Mouse (Mus musculus) bone marrow, adult 2 months (tissue): Measurements from ENCODE around the gene Kynu. TPM values are rescaled to one million over a fixed set of nuclear protein-coding genes. Genes with fewer than 3 reads are reported as not detected.
A peak's percentile ranks its signal among the peaks of the same experiment; 100 is the strongest.

Experiments
- H3K27ac ChIP-seq: fragments of 200-500 bp; 2 replicates; pipeline ENCODE4 v1.5.1; 2012; ENCODE audit warnings: low read depth, mild to moderate bottlenecking, control low read depth, inconsistent platforms, low read length; ENCODE audit not compliant: control insufficient read depth, poor library complexity, insufficient read depth
- H3K4me1 ChIP-seq: fragments of 200-500 bp; 2 replicates; pipeline ENCODE4 v1.6.1; 2011; ENCODE audit warnings: low read length; ENCODE audit not compliant: control insufficient read depth, insufficient read depth
- H3K4me3 ChIP-seq: fragments of 200-500 bp; replicated peaks from 2 replicates; pipeline ENCODE3; 2011; ENCODE audit warnings: mild to moderate bottlenecking, low read depth, low read length, control low read depth; ENCODE audit not compliant: control insufficient read depth
- CTCF ChIP-seq: fragments of 200-500 bp; IDR thresholded peaks from 2 replicates; pipeline ENCODE4 v1.5.1; 2011; ENCODE audit warnings: low read length, control low read depth; ENCODE audit not compliant: control insufficient read depth, insufficient read depth
- POLR2A ChIP-seq: fragments of 200-500 bp; IDR thresholded peaks from 2 replicates; pipeline ENCODE4 v1.6.1; 2011; ENCODE audit warnings: low read depth, mild to moderate bottlenecking, control low read depth, low read length, borderline replicate concordance; ENCODE audit not compliant: control insufficient read depth
- WGBS: fragments of 180-500 bp; shearing (Covaris S2); methylation state at CpG from one replicate; pipeline ENCODE4 v1.1.7; 2018; 5-methylcytosine and 5-hydroxymethylcytosine counted together
- polyA plus RNA-seq: library from polyadenylated mRNA; stranded (reverse); fragments of >200 nt; gene quantifications from 2 replicates; pipeline ENCODE4 v1.2.4, GENCODE M21; 2011; ENCODE audit warnings: low replicate concordance; ENCODE audit not compliant: missing spikeins, insufficient read depth, insufficient read length

Kynu gene
- polyA plus RNA-seq, result 4.5 TPM in 1 of 2 replicates, not detected in the other

GRCm38 (mm10) chr2:43555062-43555888 is at the start of gene Kynu:
Kynu (plus strand) TSS chr2:43555329.
- H3K4me1 ChIP-seq, result no peaks in the 10 kb centered on the region
- peak within 1 kb of the TSS; percentile 62 for H3K4me3 ChIP-seq
- H3K27ac ChIP-seq, result peak within 1 kb of the TSS; percentile 61; the same call in 1 of the 2 replicates
- WGBS, result 6% methylated on average over 9 of the region's 9 CpGs
- TF ChIP-seq POLR2A, result no peak
- no peak for TF ChIP-seq CTCF

GRCm38 (mm10) chr2:43506182-43506581 is 48.9 kb upstream of the Kynu start:
- 89% methylated on average over 3 of the region's 3 CpGs for WGBS
- H3K4me3 ChIP-seq, result no peak overlapping the region
- no peak overlapping the region for H3K27ac ChIP-seq
- TF ChIP-seq CTCF (no peak), POLR2A (no peak)
- no peaks in the 10 kb centered on the region for H3K4me1 ChIP-seq

- Histone ChIP-seq H3K4me3 (no peak overlapping the region), H3K4me1 (no peaks in the 10 kb centered on the region), H3K27ac (no peak overlapping the region)
- no peak for TF ChIP-seq CTCF
- TF ChIP-seq POLR2A, result no peak
- WGBS, result 81% methylated on average over 7 of the region's 7 CpGs
These were observed 41.3 kb upstream of the Kynu start for GRCm38 (mm10) chr2:43513852-43514251.

GRCm38 (mm10) chr2:43534417-43534816 is 20.7 kb upstream of the Kynu start:
- no peak overlapping the region for H3K27ac ChIP-seq
- H3K4me1 ChIP-seq, result no peaks in the 10 kb centered on the region
- no peak overlapping the region for H3K4me3 ChIP-seq
- WGBS, result 53% methylated on average over 2 of the region's 2 CpGs
- TF ChIP-seq POLR2A (no peak), CTCF (no peak)

GRCm38 (mm10) chr2:43542615-43543014 is 12.5 kb upstream of the Kynu start:
- H3K4me1 ChIP-seq, result no peaks in the 10 kb centered on the region
- 51% methylated on average over 3 of the region's 3 CpGs for WGBS
- H3K27ac ChIP-seq, result no peak overlapping the region
- TF ChIP-seq POLR2A (no peak), CTCF (no peak)
- no peak overlapping the region for H3K4me3 ChIP-seq

- H3K4me3 ChIP-seq, result no peak overlapping the region
- no peaks in the 10 kb centered on the region for H3K4me1 ChIP-seq
- TF ChIP-seq CTCF (no peak), POLR2A (no peak)
- WGBS, result 6% methylated on average over 3 of the region's 3 CpGs
- H3K27ac ChIP-seq, result no peak overlapping the region
These were observed 9.5 kb upstream of the Kynu start for GRCm38 (mm10) chr2:43545665-43546064.

- TF ChIP-seq POLR2A (no peak), CTCF (no peak)
- Histone ChIP-seq H3K27ac (no peak overlapping the region), H3K4me3 (no peak overlapping the region), H3K4me1 (no peaks in the 10 kb centered on the region)
- WGBS, result 76% methylated on average over 1 of the region's 1 CpGs
These were observed 8.7 kb upstream of the Kynu start for GRCm38 (mm10) chr2:43546448-43546847.

GRCm38 (mm10) chr2:43554216-43554615 is 913 bp upstream of the Kynu start:
- 77% methylated on average over 4 of the region's 4 CpGs for WGBS
- Histone ChIP-seq H3K4me1 (no peaks in the 10 kb centered on the region), H3K4me3 (no peak overlapping the region), H3K27ac (no peak overlapping the region)
- TF ChIP-seq POLR2A (no peak), CTCF (no peak)

- no peak overlapping the region for H3K4me3 ChIP-seq
- TF ChIP-seq POLR2A (no peak), CTCF (no peak)
- H3K27ac ChIP-seq, result no peak overlapping the region
- WGBS, result 63% methylated on average over 4 of the region's 4 CpGs
- no peaks in the 10 kb centered on the region for H3K4me1 ChIP-seq
These were observed 758 bp downstream of the Kynu start for GRCm38 (mm10) chr2:43555889-43556285.
